Mouse (Mus musculus): ENCODE measurements at regions not wholly inside any gene's neighbourhood (a gene's known extent, or its start where the extent isn't known, plus 50 kb on each side); places are given as distances from the start of the nearest gene placed in this dataset.
A peak's percentile ranks its signal among the peaks of the same experiment; 100 is the strongest.

DNA sequence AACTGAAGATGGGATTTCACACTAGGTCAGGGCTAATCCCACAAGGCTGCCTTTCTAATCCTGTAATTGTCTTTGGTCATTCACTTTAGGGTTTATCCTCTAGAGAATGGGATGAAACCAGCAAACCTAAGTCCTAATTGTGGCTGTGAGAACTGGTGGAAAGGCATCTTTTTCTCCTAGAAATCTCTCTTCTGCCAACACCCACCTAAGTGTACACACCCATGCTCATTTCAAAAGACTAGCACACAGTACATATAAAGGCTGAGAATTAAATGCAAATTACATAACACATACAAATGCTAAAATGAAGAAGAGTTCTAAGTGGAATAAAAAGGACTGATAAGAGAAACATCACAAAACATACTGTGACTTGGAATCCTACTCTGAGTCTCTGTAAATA is 579.5 kb downstream of the Eepd1 start:
- DNase-seq (ENCODE audit: low read depth, low spot score), result no peak

DNA sequence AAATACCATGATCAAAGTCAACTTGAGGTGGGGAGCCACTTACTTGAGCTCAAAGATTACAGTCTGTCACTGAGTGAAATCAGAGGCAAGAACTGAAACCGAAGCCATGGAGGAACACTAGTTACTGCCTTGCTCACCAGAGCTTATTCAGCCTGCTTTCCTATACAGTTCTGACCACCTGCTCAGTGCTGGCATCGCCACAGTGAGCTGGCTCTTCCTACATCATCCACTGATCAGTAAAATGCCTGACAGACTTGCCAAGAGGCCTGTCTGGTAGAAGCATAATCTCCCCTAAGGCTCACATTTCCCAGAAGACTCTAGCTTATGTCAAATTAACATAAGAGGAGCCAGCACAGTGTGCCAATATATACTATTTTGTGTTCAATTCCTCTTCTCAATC is 595.7 kb downstream of the Eepd1 start:
- no peak for DNase-seq (ENCODE audit: low read depth, low spot score)

DNA sequence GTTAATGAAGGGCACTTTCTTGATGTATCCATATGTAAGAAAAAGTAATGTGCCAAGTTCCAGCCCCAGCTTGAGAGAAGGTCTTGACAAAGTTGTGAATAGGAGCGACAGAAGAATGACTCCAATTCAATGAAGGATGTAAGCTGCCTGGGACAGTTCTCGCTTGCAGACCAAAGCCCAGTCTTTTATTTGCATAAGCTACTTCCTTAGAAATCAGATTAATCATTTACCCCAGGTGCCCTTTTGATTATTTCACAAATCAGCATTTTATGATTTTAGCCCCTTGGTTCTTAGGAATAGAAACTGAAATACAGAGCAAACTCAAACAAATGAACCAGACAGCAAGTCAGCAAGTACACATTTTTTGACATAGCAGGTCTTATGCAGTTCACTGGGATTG is 605.2 kb downstream of the Eepd1 start:
- no peak for DNase-seq (ENCODE audit: low read depth, low spot score)

DNA sequence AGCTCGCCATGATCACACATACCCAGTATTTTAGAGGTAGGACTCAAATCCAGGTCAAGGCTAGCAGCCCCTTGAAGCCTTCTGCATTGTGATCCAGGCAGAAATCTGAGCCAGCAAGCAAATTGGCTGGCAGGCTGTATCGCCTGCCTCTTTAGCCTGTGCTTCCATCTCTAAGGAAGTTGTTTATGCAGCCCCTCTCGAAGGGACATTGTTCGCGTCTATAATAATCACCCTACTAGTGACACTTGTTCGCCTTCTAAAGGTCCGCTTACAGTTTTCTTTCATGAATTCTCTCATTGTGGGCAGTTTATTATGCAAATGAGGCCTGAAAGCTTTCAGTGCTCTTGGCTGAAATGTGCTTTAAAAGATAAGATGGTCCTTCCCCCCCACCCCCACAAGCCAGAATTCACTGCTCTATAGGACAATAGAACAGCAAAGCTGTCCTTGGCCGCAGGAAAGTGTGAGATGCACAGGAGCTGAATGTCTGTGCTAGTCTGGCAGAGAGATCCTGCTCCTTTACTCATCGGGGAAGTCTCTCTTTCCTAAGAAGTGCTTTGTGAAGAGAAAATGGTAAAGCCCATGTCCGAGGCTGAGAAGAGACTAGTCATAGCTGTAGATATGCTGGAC is 610.8 kb downstream of the Eepd1 start:
- no peak for DNase-seq (ENCODE audit: low read depth, low spot score)

DNA sequence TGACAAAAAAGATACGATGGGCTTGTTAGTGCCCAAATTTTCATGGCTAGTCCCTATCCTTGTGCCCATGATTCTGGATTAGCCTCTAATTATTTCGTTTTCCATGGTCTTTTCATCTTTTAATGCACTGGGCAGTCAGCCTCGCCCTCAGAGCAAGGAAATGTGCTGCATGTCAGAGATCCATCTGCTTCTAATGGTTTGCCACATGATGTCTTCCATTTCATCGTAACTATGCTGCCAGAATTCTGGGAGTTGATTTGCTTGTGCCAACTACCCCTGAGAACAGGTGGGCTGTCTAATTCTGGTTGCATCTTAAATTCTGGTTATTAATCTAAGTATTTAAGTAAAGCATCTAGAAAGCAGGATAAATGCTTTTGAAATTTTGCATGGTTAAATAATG is 622.8 kb downstream of the Eepd1 start:
- no peak for DNase-seq (ENCODE audit: low read depth, low spot score)

DNA sequence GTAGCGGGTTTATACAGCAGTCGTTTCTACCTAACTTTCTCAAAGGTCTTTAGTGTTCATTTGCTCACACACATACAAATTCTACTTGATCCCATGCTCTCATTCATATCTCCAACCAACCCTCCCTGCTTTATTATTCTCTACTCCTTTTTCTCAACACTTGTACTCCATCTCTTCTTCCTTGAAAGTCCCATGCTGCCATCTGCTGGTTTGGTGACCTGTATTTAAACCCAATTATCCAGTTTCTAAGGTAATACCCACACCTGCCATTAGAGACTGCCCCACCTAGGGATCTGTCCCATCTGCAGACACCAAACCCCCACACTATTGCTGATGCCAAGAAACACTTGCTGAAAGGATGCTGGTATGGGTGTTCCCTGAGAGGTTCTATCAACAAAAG is 611.5 kb upstream of the B3gat1 start:
- peak; percentile 65 for DNase-seq (ENCODE audit: low read depth, low spot score)

DNA sequence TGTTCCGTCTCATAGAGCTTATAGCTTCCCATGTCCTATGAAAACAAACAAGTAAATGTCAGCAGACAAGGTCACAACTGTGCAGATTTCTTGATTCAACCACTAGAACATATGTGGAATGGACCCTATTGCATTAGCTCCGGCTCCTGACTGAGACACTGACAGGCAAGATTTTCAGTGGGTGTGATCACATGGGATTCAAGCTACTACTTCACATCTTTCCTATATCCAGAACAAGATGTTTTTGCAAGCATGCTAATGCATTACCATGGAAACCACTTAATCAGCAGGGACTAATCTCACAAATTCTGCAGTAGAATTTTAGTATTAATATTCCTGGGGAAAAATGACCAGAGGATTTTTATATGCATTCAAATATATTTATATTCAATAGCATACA is 598.9 kb upstream of the B3gat1 start:
- no peak for DNase-seq (ENCODE audit: low read depth, low spot score)

Measured in ES-CJ7 (cell line).